Mouse (Mus musculus) fibroblast of lung, adult 2 months (primary cell): ENCODE measurements around the gene Stx17.

Source experiments
- DNase-seq: peaks from one replicate; pipeline ENCODE4 v3.0.0-alpha.2; 2011; ENCODE audit warnings: low read depth

Gene Stx17

DNA sequence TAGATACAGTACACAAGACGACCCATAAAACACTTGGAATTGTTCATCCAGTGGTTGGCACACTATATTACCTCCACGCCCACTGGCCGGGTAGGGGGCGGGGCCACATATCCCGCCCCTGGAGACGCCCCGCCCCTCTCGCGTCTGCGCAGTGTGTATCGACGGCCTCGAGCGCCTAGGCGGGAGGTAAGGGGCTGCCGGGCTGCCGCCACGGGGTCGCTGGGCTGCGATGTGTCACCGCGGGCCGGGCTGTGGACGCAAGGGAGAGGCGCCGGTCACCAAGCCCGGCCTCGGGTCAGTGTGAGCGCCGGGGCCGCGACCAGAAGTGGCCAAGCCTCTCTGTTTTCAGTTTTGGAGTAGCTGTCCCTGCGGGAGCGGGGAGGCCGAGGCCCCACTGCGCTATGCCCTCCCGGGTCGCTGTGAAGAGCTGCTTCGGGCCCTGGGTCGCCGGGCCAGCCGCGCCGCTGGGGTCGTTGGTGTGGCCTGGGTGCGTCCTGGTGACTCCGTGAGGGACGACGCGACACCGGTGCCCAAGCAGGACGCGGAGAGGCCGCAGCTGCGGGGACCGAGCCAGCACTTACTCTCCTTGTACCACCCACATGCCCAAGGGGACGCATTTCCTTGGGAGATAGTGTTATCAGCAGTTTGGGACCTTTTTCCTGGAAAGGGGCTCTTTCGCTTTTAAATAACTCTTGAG lies at the start of gene Stx17:
Stx17 (plus strand) TSS at position 143 of the 697 bp plus-strand sequence.
- peak; percentile 56 for DNase-seq

- DNase-seq: no peak
Observed at GRCm38 (mm10) chr4:48076693-48077471, 47.8 kb upstream of the Stx17 start.

GRCm38 (mm10) chr4:48078213-48078612 lies 46.5 kb upstream of the Stx17 start:
- DNase-seq: no peak

GRCm38 (mm10) chr4:48079285-48080039 lies 45.3 kb upstream of the Stx17 start:
- no peak for DNase-seq

DNA sequence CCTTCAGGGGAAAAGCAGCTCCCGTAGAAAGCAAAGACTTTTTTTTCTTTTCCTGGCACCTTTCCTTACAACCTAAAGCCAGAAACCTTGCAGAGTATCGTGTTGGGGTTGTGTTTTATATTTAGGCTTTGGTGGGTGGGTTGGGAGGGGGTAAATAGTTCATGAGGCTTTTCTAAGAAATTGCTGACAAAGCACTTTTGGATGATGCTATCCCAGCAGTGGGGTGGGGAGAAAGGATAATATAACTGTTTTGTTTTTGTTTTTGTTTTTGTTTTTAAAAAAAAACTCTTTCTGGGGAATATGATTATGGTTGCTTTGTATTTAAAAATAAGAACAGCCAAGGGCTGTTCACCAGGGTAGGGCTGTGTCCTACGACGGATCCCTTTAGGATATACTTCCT lies 41.3 kb upstream of the Stx17 start:
- DNase-seq: no peak

- DNase-seq: no peak
Observed at GRCm38 (mm10) chr4:48086609-48087008, 38.1 kb upstream of the Stx17 start.

DNA sequence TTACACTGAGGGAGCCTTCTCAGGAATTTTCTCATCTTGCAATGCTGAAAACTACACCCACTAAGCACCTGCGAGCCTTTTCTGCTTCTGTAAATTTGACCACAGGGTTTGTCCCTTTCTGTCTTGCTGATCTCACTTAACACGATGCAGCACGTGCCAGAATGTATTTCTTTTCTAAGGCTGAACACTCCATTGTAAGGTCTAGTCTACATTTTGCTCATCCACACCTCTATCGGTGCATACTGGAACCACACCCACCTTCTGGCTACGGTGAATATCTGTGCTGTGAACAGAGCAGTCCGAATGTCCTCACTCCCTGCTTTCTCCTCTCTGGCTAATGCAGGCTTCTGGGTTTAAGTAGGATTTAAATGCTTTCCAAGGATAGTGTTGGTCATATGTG lies 37.2 kb upstream of the Stx17 start:
- no peak for DNase-seq

DNA sequence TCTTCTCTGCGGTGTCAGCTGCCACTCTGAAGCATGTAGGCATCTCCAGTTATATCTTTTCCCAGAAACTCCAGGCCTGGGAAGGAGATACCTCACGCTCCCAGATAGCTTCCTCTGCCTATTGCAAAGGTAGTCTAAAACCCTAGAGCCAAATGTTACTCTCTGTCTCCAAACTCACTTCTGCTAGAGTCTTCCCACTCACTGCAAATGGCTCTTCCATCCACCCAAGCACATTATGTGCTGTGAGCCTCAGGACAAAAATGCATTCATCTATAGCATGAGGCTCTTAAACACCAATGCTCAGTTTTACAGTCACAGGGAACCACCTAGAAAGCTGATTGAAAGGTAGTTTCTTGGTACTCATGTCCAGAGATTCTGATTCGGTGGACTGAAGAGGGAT lies 31.5 kb upstream of the Stx17 start:
- no peak for DNase-seq

- no peak for DNase-seq
Observed at GRCm38 (mm10) chr4:48100217-48100616, 24.5 kb upstream of the Stx17 start.

GRCm38 (mm10) chr4:48101981-48102380 lies 22.7 kb upstream of the Stx17 start:
- DNase-seq: no peak

- DNase-seq: no peak
Observed at GRCm38 (mm10) chr4:48105387-48105786, 19.3 kb upstream of the Stx17 start.

DNA sequence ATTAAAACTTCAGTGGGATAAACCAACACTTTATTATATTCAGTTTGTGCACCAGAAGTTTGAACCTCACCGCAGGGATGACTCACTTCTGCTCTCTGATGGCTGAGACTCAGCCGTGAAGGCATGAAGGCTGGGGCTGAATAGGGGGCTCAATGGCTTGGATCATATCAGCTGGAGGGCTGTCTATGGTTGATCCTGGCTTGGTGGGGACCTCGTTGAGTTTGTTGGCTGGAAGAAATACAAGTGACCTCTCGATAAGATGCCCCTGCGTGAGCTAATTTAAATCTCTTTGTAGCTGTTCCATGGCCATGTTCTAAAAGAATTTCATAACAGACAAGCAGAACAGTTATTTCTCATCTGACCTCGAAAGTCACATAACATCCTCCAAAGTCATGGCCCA lies 17.6 kb upstream of the Stx17 start:
- DNase-seq: no peak

DNA sequence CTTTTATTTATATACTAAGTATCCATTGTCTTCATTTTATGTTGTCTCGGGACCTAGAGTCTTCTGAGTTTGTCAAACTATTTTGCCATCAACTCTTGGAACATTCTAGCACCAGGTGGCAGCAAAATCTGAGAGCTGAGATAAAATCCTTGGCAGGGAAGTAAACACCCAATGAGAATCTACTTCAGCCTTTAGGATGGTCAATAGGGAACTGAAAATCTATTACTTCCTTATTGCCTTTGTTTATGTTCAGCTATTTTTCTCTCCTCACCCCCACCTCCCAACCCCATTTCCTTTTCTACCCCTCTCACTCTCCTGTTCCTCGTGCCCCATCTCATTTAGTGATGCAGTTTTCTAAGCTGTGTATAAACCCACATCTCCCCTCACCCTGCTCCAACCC lies 16.1 kb upstream of the Stx17 start:
- DNase-seq: no peak

GRCm38 (mm10) chr4:48110331-48110730 lies 14.4 kb upstream of the Stx17 start:
- no peak for DNase-seq

- no peak for DNase-seq
Observed at GRCm38 (mm10) chr4:48116191-48116590, 8.5 kb upstream of the Stx17 start.

DNA sequence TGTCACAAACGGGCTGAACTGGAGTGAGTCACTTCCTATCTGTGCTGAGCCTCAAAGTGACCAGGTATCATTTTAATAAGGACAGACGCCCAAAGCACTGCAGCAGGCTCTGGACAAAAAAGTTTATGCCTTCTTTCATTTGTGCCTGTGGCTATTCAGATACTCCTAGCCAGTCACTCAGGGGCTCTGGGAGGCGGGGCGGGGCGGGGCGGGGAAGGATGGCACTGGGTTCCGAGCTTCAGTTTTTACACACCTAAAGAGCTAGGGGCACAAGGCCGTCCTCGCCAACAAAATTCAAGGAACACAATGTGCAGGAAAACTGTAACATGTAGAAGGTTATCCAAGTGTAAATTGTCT lies 321 bp upstream of the Stx17 start:
- no peak for DNase-seq

DNA sequence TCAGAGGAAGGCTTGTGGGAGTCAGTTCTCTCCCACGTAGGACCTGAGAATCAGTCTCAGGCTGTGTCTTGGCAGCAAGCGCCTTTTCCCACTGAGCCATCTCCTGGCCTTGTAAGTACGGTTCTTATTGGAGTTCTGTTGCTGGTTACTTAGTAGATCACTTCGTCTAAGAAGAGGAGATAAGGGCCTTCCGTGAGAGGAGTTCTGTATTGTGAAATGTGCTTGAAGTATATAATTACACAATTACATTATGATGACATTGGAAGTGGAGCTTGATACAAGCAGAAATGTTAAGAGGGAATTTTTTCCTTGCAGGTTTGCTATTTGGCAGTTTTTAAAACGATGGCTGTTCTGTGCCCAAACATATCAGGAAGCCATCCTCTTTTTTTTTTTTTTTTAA lies 5.6 kb downstream of the Stx17 start:
- no peak for DNase-seq

GRCm38 (mm10) chr4:48131606-48132005 lies 6.9 kb downstream of the Stx17 start:
- no peak for DNase-seq

GRCm38 (mm10) chr4:48132721-48133120 lies 8.0 kb downstream of the Stx17 start:
- DNase-seq: no peak

GRCm38 (mm10) chr4:48149492-48149891 lies 24.8 kb downstream of the Stx17 start:
- DNase-seq: no peak

DNA sequence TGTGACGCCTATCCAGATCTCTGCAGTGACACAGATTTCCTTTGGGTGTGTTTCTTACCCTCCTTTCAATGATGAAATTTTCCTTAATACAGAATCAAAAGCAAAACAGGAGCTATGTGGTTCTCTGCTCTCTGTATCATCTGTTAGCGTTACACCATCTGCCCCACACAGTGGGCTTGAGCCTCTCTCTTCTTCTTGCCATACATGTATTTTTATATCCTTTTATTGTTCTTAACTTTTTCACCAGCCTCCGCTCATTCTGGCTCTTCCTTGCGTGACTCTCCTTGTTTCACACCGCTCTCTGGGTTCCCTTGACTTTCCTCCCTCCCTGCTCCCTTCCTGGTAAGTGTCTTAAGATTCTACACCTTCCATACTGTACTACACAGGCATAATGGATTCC lies 28.5 kb downstream of the Stx17 start:
- DNase-seq: no peak

DNA sequence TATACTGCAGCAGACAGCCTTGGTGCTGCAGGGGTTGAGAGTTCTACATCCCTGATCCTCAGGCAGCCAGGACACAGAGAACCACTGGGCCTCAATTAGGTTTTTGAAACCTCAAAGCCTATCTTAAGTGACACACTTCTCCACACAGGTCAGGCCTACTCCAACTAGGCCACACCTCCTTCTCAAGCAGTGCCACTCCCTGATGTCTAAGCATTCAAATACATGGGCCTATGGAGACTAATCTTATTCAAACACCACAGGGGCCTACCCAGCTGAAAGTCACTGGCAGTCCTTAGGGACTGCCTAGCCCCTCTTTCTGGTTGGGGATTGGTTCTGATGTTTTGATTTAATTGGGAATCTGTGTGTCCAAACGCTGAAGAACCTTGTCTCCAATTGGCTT lies 31.1 kb downstream of the Stx17 start:
- DNase-seq: no peak

DNA sequence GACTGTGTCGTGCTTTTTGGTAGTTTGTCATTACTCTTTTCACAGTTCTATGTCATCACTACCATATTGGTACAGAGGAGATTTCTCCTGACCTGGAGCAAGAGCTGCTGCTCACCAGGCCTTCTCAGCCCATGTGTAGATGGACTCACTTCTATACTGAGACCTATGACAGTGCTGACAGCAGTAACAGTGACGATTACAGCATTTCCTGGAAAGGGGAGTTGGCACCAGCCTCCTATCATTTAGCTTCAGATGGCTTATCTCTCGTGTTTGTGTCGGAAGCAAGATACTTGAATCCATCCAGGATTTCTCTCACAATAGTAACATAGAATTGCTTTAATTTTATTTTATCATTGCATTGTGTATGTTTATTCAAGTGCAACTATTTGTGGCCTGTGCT lies 35.7 kb downstream of the Stx17 start:
- no peak for DNase-seq
